Mouse (Mus musculus) lung, adult 10 weeks (tissue): ENCODE measurements around the gene Clca2. TPM values are rescaled to one million over a fixed set of nuclear protein-coding genes. Genes with fewer than 3 reads are reported as not detected.

ENCODE experiments used
- polyA plus RNA-seq: library from polyadenylated mRNA; stranded (reverse); fragments of 350-450 nt; fragmentation: Illumina TruSeq; extraction: RNeasy Lipid Tissue Mini Kit (QIAGEN cat#74804); gene quantifications from one replicate; pipeline ENCODE4 v1.2.3, GENCODE M21; 2014; ENCODE audit warnings: low read depth, low replicate concordance; ENCODE audit not compliant: insufficient read depth

Gene Clca2
- polyA plus RNA-seq = 0.11 TPM

DNA sequence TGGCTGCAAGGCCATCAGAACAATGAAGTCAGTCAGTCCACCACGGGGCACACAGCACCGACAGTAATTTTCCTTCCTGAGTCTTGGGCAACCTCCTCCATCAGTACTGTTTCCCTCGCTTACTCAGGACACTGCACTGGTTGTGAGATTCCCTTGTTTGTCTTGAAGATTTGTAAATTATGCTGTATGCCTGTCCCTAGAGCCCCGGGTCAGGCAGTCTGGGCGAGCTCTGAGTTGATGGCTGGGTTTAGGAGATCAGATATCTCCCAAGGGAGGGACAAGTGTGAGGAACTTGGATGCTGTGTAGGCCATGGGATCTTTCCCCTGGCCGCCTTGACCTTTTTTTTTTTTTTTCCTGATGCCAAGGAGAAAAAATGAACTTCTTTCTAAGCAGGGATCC lies at the start of gene Clca2:
Gene Clca2, minus strand, starts transcription at position 153 of the 400 bp plus-strand sequence.

GRCm38 (mm10) chr3:145118254-145119001 lies 19.2 kb upstream of the Clca2 start, which contains the start of gene Odf2l:
Gene Odf2l, plus strand, starts transcription at chr3:145118588.

DNA sequence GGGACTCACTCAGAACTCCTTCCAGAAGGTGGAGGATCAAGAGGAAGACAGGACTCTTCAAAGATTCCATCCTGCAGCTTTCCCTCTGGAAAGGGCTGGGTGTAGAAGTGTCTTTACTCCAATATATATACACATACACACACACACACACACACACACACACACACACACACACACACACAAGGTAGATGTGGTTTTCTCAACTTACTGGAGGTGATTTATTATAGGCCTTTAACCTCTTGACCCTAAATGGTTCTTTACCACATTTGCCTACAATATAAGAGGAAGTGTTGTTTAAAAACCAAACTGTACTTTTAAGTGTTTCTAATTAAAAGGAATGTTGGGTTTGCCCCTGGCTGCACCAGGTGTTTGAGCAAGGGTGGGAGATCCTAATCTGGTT lies 66.6 kb downstream of the Clca2 start, which contains the start of gene Clca1:
Gene Clca1, minus strand, starts transcription at position 101 of the 400 bp plus-strand sequence.

Other genes starting within 250 kb of the Clca2 start
- not detected for gene Clca4b, start 166.9 kb downstream of the Clca2 start, polyA plus RNA-seq
- not detected for gene Clca4a, start 124.4 kb downstream of the Clca2 start, polyA plus RNA-seq
- gene Clca1, start 66.7 kb downstream of the Clca2 start, polyA plus RNA-seq = 0.25 TPM
- gene Odf2l, start 19.1 kb upstream of the Clca2 start, polyA plus RNA-seq = 7.2 TPM
- gene Col24a1, start 193.0 kb upstream of the Clca2 start, polyA plus RNA-seq = 0.04 TPM